Comparison of ENCODE assay signal across 7 mouse cellular contexts in the genomic region with DNA sequence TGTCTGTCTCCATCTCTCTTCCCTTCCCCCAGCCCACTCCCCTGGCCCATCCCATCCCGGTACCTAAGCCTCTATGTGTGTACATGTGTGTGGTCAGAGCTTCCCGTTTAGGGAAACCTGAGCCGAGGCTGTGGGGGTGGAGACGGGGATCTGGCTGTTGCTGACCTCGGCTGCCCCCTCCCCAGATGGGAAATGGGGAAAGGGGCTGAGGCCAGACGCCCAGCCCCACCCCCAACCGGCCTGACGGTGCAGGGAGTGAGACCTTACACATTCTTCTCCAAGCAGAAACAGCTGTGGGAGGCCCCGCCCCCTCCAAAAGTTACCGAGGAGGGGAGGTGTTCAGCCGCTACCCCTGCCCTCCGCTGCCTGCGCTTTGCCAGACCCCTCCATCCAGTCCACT. TPM values are rescaled to one million over a fixed set of nuclear protein-coding genes. Genes with fewer than 3 reads are reported as not detected.
A peak's percentile ranks its signal among the peaks of the same experiment; 100 is the strongest.
DNase-seq lines count a peak whose midpoint lies in the region; ATAC-seq lines count a peak whose summit lies in the region.

No protein-coding gene starts in this region.

- H3K9ac ChIP-seq in embryonic facial prominence, embryonic 12.5 days = peak overlapping the region; percentile 90
- H3K9ac ChIP-seq in hindbrain, embryonic 15.5 days = peak overlapping the region; percentile 80; the same call in 1 of the 2 replicates

- WGBS in embryonic facial prominence, embryonic 12.5 days = 0% methylated on average over 13 of the region's 13 CpGs
- 5% methylated on average over 13 of the region's 13 CpGs for WGBS in hindbrain, embryonic 15.5 days

- peak; percentile 61 to 62 for DNase-seq in right cerebral cortex, postnatal 10 days (ENCODE audit: low spot score in 2 of 2)
- DNase-seq in right cerebral cortex, postnatal 25 days = no peak
- peak; percentile 36 for DNase-seq in lung, postnatal 14 days
- peak; percentile 66 for DNase-seq in thymus, postnatal 4 days
- no peak for DNase-seq in layer of hippocampus, postnatal 36 days

- ATAC-seq in embryonic facial prominence, embryonic 12.5 days (ENCODE audit: insufficient number of reproducible peaks, insufficient read depth, low FRiP score, low TSS enrichment) = peak; percentile 38
- ATAC-seq in hindbrain, embryonic 15.5 days (ENCODE audit: low FRiP score, low read depth) = no peak

- peak overlapping the region; percentile 79 for H3K4me2 ChIP-seq in embryonic facial prominence, embryonic 12.5 days (replicated peaks)
- peak overlapping the region; percentile 80 for H3K4me2 ChIP-seq in hindbrain, embryonic 15.5 days

- peaks cover 24% of the 10 kb centered on the region; the same call in 1 of the 2 replicates for H3K36me3 ChIP-seq in embryonic facial prominence, embryonic 12.5 days
- H3K36me3 ChIP-seq in hindbrain, embryonic 15.5 days = no peaks in the 10 kb centered on the region; the same call in 1 of the 2 replicates

- peaks cover 22% of the 10 kb centered on the region for H3K4me1 ChIP-seq in embryonic facial prominence, embryonic 12.5 days
- H3K4me1 ChIP-seq in hindbrain, embryonic 15.5 days (replicated peaks) = peaks cover 33% of the 10 kb centered on the region

- H3K4me3 ChIP-seq in embryonic facial prominence, embryonic 12.5 days = peak overlapping the region; percentile 89
- peak overlapping the region; percentile 74 for H3K4me3 ChIP-seq in hindbrain, embryonic 15.5 days

- no peaks in the 10 kb centered on the region for H3K27me3 ChIP-seq in embryonic facial prominence, embryonic 12.5 days
- no peaks in the 10 kb centered on the region for H3K27me3 ChIP-seq in hindbrain, embryonic 15.5 days

- peak overlapping the region; percentile 92 for H3K27ac ChIP-seq in embryonic facial prominence, embryonic 12.5 days
- H3K27ac ChIP-seq in hindbrain, embryonic 15.5 days (replicated peaks) = no peak overlapping the region

- H3K9me3 ChIP-seq in embryonic facial prominence, embryonic 12.5 days = no peaks in the 10 kb centered on the region
- no peaks in the 10 kb centered on the region for H3K9me3 ChIP-seq in hindbrain, embryonic 15.5 days

RNA-seq across cellular contexts. Expression of gene Dact3, which starts 1.5 kb away (rescaled TPM):
- polyA plus RNA-seq in embryonic facial prominence, embryonic 12.5 days (2016; fragmentation: Nextera tagmentation; extraction: Ambion mirVana) = 13.4 and 14.6 TPM in 2 replicates
- 5.1 and 5.6 TPM in 2 replicates for polyA plus RNA-seq in hindbrain, embryonic 15.5 days (2015; fragmentation: Nextera tagmentation; extraction: Ambion mirVana)
- 100 to 1,000 TPM; 146 to 149 TPM for total RNA-seq in layer of hippocampus, postnatal 36 days (2021)

RNA-seq across cellular contexts. Expression of gene Gng8, which starts 15.0 kb away (rescaled TPM):
- 21.5 and 22.7 TPM in 2 replicates for polyA plus RNA-seq in embryonic facial prominence, embryonic 12.5 days (2016; fragmentation: Nextera tagmentation; extraction: Ambion mirVana)
- 1.3 and 5.3 TPM in 2 replicates for polyA plus RNA-seq in hindbrain, embryonic 15.5 days (2015; fragmentation: Nextera tagmentation; extraction: Ambion mirVana)
- 1 to 10 TPM; 2.4 to 2.7 TPM for total RNA-seq in layer of hippocampus, postnatal 36 days (2021)

RNA-seq across cellular contexts. Expression of gene Ptgir, which starts 29.7 kb away (rescaled TPM):
- polyA plus RNA-seq in embryonic facial prominence, embryonic 12.5 days (2016; fragmentation: Nextera tagmentation; extraction: Ambion mirVana) = 1.7 and 2.2 TPM in 2 replicates
- 0.13 and 0.52 TPM in 2 replicates for polyA plus RNA-seq in hindbrain, embryonic 15.5 days (2015; fragmentation: Nextera tagmentation; extraction: Ambion mirVana)
- total RNA-seq in layer of hippocampus, postnatal 36 days (2021) = not detected

RNA-seq across cellular contexts. Expression of gene Prkd2, which starts 33.9 kb away (rescaled TPM):
- polyA plus RNA-seq in embryonic facial prominence, embryonic 12.5 days (2016; fragmentation: Nextera tagmentation; extraction: Ambion mirVana) = 15.3 and 16.8 TPM in 2 replicates
- 6.2 and 6.7 TPM in 2 replicates for polyA plus RNA-seq in hindbrain, embryonic 15.5 days (2015; fragmentation: Nextera tagmentation; extraction: Ambion mirVana)
- total RNA-seq in layer of hippocampus, postnatal 36 days (2021) = 1 to 10 TPM; 5.8 to 8.2 TPM

RNA-seq across cellular contexts. Expression of gene Calm3, which starts 47.3 kb away (rescaled TPM):
- 123 and 134 TPM in 2 replicates for polyA plus RNA-seq in embryonic facial prominence, embryonic 12.5 days (2016; fragmentation: Nextera tagmentation; extraction: Ambion mirVana)
- polyA plus RNA-seq in hindbrain, embryonic 15.5 days (2015; fragmentation: Nextera tagmentation; extraction: Ambion mirVana) = 382 and 391 TPM in 2 replicates
- 1,000 to 10,000 TPM; 2,055 to 2,361 TPM for total RNA-seq in layer of hippocampus, postnatal 36 days (2021)

Comparison
In these comparisons a context has a peak if more than half of its experiments do, and no peak if none do; other contexts are left out.
1. DNase-seq: peak in right cerebral cortex, postnatal 10 days (2 of 2), lung, postnatal 14 days (single experiment) and thymus, postnatal 4 days (single experiment); none in right cerebral cortex, postnatal 25 days (single experiment) and layer of hippocampus, postnatal 36 days (0 of 2).